Mouse (Mus musculus) ES-E14 (cell line): ENCODE measurements around the gene Ipo9. TPM values are rescaled to one million over a fixed set of nuclear protein-coding genes. Genes with fewer than 3 reads are reported as not detected.
"Not testable (repeated sequence)": the region's sequence is repeated elsewhere in the genome, so short reads cannot be mapped to it uniquely, and the experiment has no call there.

Source experiments
- DNase-seq: peaks from one replicate; pipeline ENCODE4 v3.0.0-alpha.2; 2013; ENCODE audit warnings: low read depth, low spot score
- H3K27ac ChIP-seq: 2 replicates; pipeline ENCODE4 v1.5.1; 2012; ENCODE audit warnings: low read depth, mild to moderate bottlenecking, low read length, moderate library complexity, mixed read lengths; ENCODE audit not compliant: poor library complexity, insufficient read depth, severe bottlenecking
- H3K36me3 ChIP-seq: 2 replicates; pipeline ENCODE4 v1.6.1; 2012; ENCODE audit warnings: mild to moderate bottlenecking, low read length, moderate library complexity, mixed read lengths; ENCODE audit not compliant: control insufficient read depth, poor library complexity, insufficient read depth, severe bottlenecking
- H3K4me1 ChIP-seq, 2 experiments: fragments of 150-350 bp in 1 of 2; sonication (generic) in 1 of 2; 2 replicates each; pipeline ENCODE4 v1.6.1; 2012; ENCODE audit warnings: low read length in 2 of 2, mild to moderate bottlenecking in 1 of 2, mixed read lengths in 1 of 2; ENCODE audit not compliant: control insufficient read depth in 2 of 2, insufficient read depth in 2 of 2, poor library complexity in 1 of 2
- H3K4me3 ChIP-seq, 2 experiments: fragments of 150-350 bp in 1 of 2; sonication (generic) in 1 of 2; 2 replicates each; pipeline ENCODE4 v1.5.1; 2012; ENCODE audit warnings: low read length in 2 of 2, low read depth in 1 of 2, mild to moderate bottlenecking in 1 of 2, mixed read lengths in 1 of 2; ENCODE audit not compliant: insufficient read depth in 1 of 2, poor library complexity in 1 of 2, severe bottlenecking in 1 of 2
- H3K9ac ChIP-seq: 2 replicates; pipeline ENCODE4 v1.6.1; 2012; ENCODE audit warnings: low read depth, mild to moderate bottlenecking, low read length, mixed read lengths; ENCODE audit not compliant: poor library complexity, insufficient read depth, severe bottlenecking
- H3K9me3 ChIP-seq: fragments of 150-350 bp; sonication (generic); 2 replicates; pipeline ENCODE4 v1.6.1; 2012; ENCODE audit warnings: low read depth, mild to moderate bottlenecking, low read length; ENCODE audit not compliant: control insufficient read depth, insufficient read depth
- CHD2 ChIP-seq: IDR thresholded peaks from 2 replicates; pipeline ENCODE4 v1.6.1; 2014; ENCODE audit warnings: mild to moderate bottlenecking, low read depth, low read length, inconsistent platforms
- HCFC1 ChIP-seq: IDR thresholded peaks from 2 replicates; pipeline ENCODE4 v1.6.1; 2012; ENCODE audit warnings: low read length, inconsistent platforms, borderline replicate concordance; ENCODE audit not compliant: insufficient read depth
- MAFK ChIP-seq: IDR thresholded peaks from 2 replicates; pipeline ENCODE4 v1.6.1; 2014; ENCODE audit warnings: mild to moderate bottlenecking, low read depth, low read length, inconsistent platforms; ENCODE audit not compliant: insufficient read depth
- ZC3H11A ChIP-seq: IDR thresholded peaks from 2 replicates; pipeline ENCODE4 v1.6.1; 2012; ENCODE audit warnings: low read depth, mild to moderate bottlenecking, inconsistent platforms, low read length, borderline replicate concordance
- ZNF384 ChIP-seq: IDR thresholded peaks from 2 replicates; pipeline ENCODE4 v1.6.1; 2012; ENCODE audit warnings: low read depth, low read length, inconsistent platforms
- in situ Hi-C, 2 experiments: fragments of 600-800 bp; cut with MboI; formaldehyde crosslinking; loops; one replicate each; pipeline ENCODE4 v1.15.1; 2025; ENCODE audit warnings: low sequenced_read_pairs in 2 of 2, inconsistent platforms in 1 of 2; ENCODE audit not compliant: unreplicated experiment in 2 of 2
- total RNA-seq: library from RNA; depleted of rRNA; stranded (reverse); fragments of 300-350 nt; gene quantifications from 2 replicates; pipeline ENCODE4 v1.2.3, GENCODE M21; 2012

The Ipo9 gene
- total RNA-seq, 1 experiment, result 71.1 TPM

DNA sequence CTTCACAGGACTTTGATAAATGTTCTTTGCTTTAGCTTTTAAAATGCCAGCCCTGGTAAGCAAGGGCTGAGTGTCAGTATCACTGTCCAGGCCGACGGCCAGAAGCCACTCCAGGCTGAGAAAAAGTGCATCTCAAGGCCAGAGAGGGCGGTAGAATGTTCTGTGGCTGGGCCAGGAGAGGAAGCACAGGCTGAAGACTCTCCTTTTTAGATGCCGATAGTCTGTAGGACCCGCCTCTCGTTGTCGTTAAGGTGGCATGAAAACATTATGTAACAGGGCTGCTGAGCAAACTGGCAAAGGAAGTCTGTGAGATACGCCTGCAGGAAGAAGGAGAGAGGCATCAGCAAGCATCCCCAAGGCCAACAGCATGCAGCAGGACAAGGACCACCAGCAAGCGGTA is 45.1 kb downstream of the Ipo9 start:
- Histone ChIP-seq H3K27ac (no peak overlapping the region), H3K9me3 (no peaks in the 10 kb centered on the region), H3K9ac (no peak overlapping the region), H3K4me1 (no peaks in the 10 kb centered on the region), H3K4me3 (no peak overlapping the region), H3K36me3 (peaks cover 42% of the 10 kb centered on the region)
- in situ Hi-C loops, result no loop called here
- no peak for DNase-seq
- TF ChIP-seq MAFK, result no peak
- no peak for TF ChIP-seq ZNF384
- no peak for TF ChIP-seq HCFC1
- no peak for TF ChIP-seq CHD2
- no peak for TF ChIP-seq ZC3H11A

- no peak for DNase-seq
- no peaks in the 10 kb centered on the region for H3K4me1 ChIP-seq
- H3K4me3 ChIP-seq, result no peak overlapping the region
- H3K9ac ChIP-seq, result no peak overlapping the region
- H3K36me3 ChIP-seq, result peaks cover 38% of the 10 kb centered on the region
- no peak overlapping the region for H3K27ac ChIP-seq
- no peak for TF ChIP-seq HCFC1
- no peak for TF ChIP-seq ZC3H11A
- TF ChIP-seq MAFK, result no peak
- TF ChIP-seq ZNF384, result no peak
- TF ChIP-seq CHD2, result no peak
- no peaks in the 10 kb centered on the region for H3K9me3 ChIP-seq
- in situ Hi-C loops, result no loop called here
Observed at GRCm38 (mm10) chr1:135384171-135384570, 46.1 kb downstream of the Ipo9 start.

DNA sequence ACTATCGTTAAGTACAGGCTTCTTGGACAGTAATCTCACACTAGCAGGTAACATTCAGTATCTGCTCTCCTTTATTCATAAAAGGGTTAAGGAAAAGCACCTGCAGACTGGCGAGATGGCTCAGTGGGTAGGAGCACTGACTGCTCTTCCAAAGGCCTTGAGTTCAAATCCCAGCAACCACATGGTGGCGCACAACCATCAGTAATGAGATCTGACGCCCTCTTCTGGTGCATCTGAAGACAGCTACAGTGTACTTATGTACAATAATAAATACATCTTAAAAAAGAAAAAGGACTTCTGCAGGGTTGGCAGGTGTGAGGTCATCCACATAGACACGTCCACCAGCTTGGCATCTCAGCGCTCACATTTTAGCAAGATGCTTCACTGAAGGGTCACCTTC is 48.7 kb downstream of the Ipo9 start:
- DNase-seq, in situ Hi-C loops, H3K27ac ChIP-seq, H3K9ac ChIP-seq, H3K4me3 ChIP-seq, H3K4me1 ChIP-seq, H3K9me3 ChIP-seq: not testable (repeated sequence)
- H3K36me3 ChIP-seq, result peaks cover 16% of the 10 kb centered on the region

DNA sequence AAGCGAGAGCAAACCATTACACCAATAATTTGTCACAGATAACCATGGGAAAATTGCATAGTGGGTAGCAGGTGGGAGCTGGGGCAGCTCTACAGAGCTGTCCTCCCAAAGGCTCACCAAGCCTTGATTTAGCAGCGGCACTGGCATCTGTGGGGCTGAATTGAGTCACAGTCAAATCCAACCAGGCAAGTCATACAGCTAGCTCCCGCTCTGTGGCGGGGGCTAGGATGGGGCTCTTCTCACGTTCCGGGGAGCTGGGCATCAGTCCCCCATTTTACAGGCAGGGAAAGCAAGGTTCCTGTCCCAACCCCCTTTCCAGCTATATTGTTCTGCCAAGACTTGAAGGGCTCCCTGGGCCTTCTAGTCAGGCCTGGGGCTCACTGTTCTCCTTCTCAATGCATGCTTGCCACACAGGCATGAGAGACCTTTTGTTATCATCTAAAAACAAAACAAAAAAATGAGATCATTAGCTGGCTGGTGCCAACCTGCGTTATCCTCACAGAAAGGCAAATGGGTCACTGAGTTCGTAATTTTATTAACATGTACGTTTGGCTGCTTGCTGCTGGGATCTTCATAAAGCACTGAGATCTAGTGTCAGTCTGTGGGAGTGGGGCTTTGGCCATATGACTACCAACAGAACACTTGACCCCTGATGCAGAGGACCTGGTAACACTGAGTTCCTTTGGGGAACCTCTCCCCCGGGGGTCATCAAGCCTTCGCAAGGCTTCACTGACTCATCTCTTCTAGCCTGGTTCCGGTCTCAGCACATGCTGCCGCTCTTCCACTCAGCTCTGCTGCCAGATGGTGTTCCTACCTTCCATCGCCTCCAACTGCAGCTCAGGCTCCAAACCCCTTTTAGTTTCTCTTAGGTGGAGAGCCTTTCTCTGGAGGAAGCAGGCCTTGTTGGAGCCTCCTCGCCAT is 50.0 kb downstream of the Ipo9 start:
- Histone ChIP-seq H3K9me3 (no peaks in the 10 kb centered on the region), H3K9ac (no peak overlapping the region), H3K36me3 (peaks cover 6% of the 10 kb centered on the region), H3K4me1 (peaks cover 0 to under 1% of the 10 kb centered on the region in 2 experiments; a peak in 1 of 4 replicates), H3K4me3 (no peak overlapping the region), H3K27ac (no peak overlapping the region)
- DNase-seq, result no peak
- in situ Hi-C loops, result no loop called here
- no peak for TF ChIP-seq MAFK
- TF ChIP-seq ZNF384, result no peak
- no peak for TF ChIP-seq HCFC1
- TF ChIP-seq ZC3H11A, result no peak
- no peak for TF ChIP-seq CHD2
